Mouse (Mus musculus): ENCODE data around the gene Vax2.

DNA sequence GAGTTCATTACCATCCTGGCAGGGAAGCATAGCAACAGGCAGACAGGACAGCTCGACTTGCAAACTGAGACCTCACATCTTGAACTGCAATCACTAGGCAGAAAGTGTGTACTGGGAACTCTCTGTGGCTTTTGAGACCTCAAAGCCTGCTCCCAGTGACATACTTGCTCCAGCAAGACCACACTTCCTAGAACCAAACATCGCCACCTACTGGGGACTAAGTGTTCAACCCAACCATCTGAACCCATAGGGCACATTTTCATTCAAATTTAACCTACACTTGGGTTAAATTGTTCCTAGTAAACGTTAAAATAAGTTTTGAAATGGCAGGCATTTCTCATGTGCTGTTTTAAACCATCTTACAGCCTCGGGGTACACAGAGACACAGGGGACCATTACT, 16.1 kb downstream of the Vax2 start:
- TF ChIP-seq CTCF (IDR thresholded peaks at IDR 0.05; ENCODE audit: low read depth) (peak; percentile 29; the same call in 1 of the 2 replicates), EP300 (IDR thresholded peaks at IDR 0.05; ENCODE audit: low read depth) (no peak)

Measured in heart, postnatal 0 days (tissue).